Mouse (Mus musculus) adipose tissue, adult 10 weeks (tissue): ENCODE results near the gene Prdm8. TPM values are rescaled to one million over a fixed set of nuclear protein-coding genes. Genes with fewer than 3 reads are reported as not detected.

Experiments used
- polyA plus RNA-seq: library from polyadenylated mRNA; stranded (reverse); fragments of 350-450 nt; fragmentation: Illumina TruSeq; extraction: RNeasy Lipid Tissue Mini Kit (QIAGEN cat#74804); gene quantifications from one replicate; pipeline ENCODE4 v1.2.3, GENCODE M21; 2014; ENCODE audit warnings: low read depth, low replicate concordance

Gene Prdm8
- 0.35 TPM for polyA plus RNA-seq

DNA sequence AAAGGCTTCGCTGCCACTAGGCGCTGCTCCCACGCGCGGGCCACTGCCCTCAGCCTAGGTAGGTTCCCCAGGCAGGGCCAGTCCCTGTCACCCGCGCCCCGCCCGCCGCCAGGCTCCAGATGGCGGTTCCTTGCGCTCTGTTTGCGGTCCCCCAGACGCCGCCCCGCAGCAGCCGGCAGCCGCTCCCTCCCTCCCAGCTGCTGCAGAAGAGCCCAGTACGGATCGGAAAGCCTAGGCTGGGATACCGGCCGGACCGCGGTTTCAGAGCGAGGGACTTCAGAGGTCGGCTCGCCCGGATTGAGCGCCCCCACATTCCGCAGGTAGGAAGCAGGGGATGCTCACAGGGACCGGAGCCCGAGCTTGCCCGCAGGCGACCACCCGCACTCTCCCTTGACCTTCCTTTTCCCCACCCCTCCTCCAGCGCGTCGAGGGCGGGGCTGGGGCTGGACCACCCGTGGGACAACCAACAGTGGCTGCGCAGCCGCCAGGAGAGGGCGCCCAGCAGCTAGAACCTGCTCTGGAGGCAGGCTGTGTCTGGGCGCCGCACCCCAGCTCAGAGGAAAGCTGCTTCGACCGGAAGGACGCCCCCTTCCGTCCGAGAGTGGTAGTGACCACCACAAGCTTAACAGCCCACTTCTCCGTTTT is at the start of gene Prdm8:
TSS of gene Prdm8 (plus strand) at position 19 of the 645 bp plus-strand sequence.

Other genes starting within 250 kb of the Prdm8 start
- gene Antxr2, start 136.2 kb upstream of the Prdm8 start, polyA plus RNA-seq, result 21.7 TPM
- gene Fgf5, start 87.0 kb downstream of the Prdm8 start, polyA plus RNA-seq, result not detected
- gene Cfap299, start 162.1 kb downstream of the Prdm8 start, polyA plus RNA-seq, result 3.3 TPM